Mouse (Mus musculus): ENCODE data around the gene Carnmt1.

Gene Carnmt1

GRCm38 (mm10) chr19:18654984-18655383 is 15.6 kb upstream of the Carnmt1 start:
- no peak for DNase-seq

- no peak for DNase-seq
These were observed 14.6 kb upstream of the Carnmt1 start for GRCm38 (mm10) chr19:18655999-18656398.

- DNase-seq: no peak
These were observed 12.1 kb upstream of the Carnmt1 start for GRCm38 (mm10) chr19:18658473-18658872.

- DNase-seq: no peak
These were observed 11.2 kb upstream of the Carnmt1 start for GRCm38 (mm10) chr19:18659349-18659748.

GRCm38 (mm10) chr19:18660466-18660865 is 10.1 kb upstream of the Carnmt1 start:
- no peak for DNase-seq

GRCm38 (mm10) chr19:18661683-18662082 is 8.9 kb upstream of the Carnmt1 start:
- DNase-seq: no peak

- no peak for DNase-seq
These were observed 6.7 kb upstream of the Carnmt1 start for GRCm38 (mm10) chr19:18663904-18664303.

- no peak for DNase-seq
These were observed 3.6 kb upstream of the Carnmt1 start for GRCm38 (mm10) chr19:18666966-18667365.

GRCm38 (mm10) chr19:18669551-18669950 is 1.0 kb upstream of the Carnmt1 start:
- DNase-seq: peak; percentile 45

GRCm38 (mm10) chr19:18671056-18671741 is 635 bp downstream of the Carnmt1 start:
- DNase-seq: peak; percentile 66

- peak; percentile 38 for DNase-seq
These were observed 1.9 kb downstream of the Carnmt1 start for GRCm38 (mm10) chr19:18672498-18672897.

- no peak for DNase-seq
These were observed 2.6 kb downstream of the Carnmt1 start for GRCm38 (mm10) chr19:18673116-18673515.

GRCm38 (mm10) chr19:18682142-18682541 is 11.6 kb downstream of the Carnmt1 start:
- no peak for DNase-seq

GRCm38 (mm10) chr19:18687556-18687955 is 17.0 kb downstream of the Carnmt1 start:
- DNase-seq: peak; percentile 65

GRCm38 (mm10) chr19:18692176-18692575 is 21.6 kb downstream of the Carnmt1 start:
- no peak for DNase-seq

GRCm38 (mm10) chr19:18692768-18693167 is 22.2 kb downstream of the Carnmt1 start:
- no peak for DNase-seq

GRCm38 (mm10) chr19:18695116-18695515 is 24.6 kb downstream of the Carnmt1 start:
- no peak for DNase-seq

- DNase-seq: no peak
These were observed 25.0 kb downstream of the Carnmt1 start for GRCm38 (mm10) chr19:18695552-18695951.

GRCm38 (mm10) chr19:18708101-18708500 is 37.5 kb downstream of the Carnmt1 start:
- peak; percentile 59 for DNase-seq

- no peak for DNase-seq
These were observed 40.3 kb downstream of the Carnmt1 start for GRCm38 (mm10) chr19:18710903-18711302.

GRCm38 (mm10) chr19:18711589-18711988 is 41.0 kb downstream of the Carnmt1 start:
- DNase-seq: peak; percentile 42

- DNase-seq: peak; percentile 35
These were observed 41.7 kb downstream of the Carnmt1 start for GRCm38 (mm10) chr19:18712153-18712865.

GRCm38 (mm10) chr19:18712866-18713300 is 42.3 kb downstream of the Carnmt1 start, which contains the start of gene D030056L22Rik:
TSS of gene D030056L22Rik (plus strand) at chr19:18713193.
- peak; percentile 97 for DNase-seq

- peak; percentile 53 for DNase-seq
These were observed 42.8 kb downstream of the Carnmt1 start for GRCm38 (mm10) chr19:18713357-18713756.
